Mouse (Mus musculus) inflammation-experienced regulatory T-cells, adult 16 weeks (primary cell): ENCODE data around the gene Rhobtb3. TPM values are rescaled to one million over a fixed set of nuclear protein-coding genes. Genes with fewer than 3 reads are reported as not detected.

Source experiments
- polyA plus RNA-seq: library from polyadenylated mRNA; unstranded; fragments of 100-300 nt; shearing (Covaris generic); gene quantifications from one replicate; pipeline ENCODE4 v1.2.1, GENCODE M21; 2017

The Rhobtb3 gene
- not detected for polyA plus RNA-seq

GRCm38 (mm10) chr13:75943189-75944043 lies at the start of gene Rhobtb3:
Rhobtb3 (minus strand) TSS chr13:75943925.

GRCm38 (mm10) chr13:75966850-75967249 lies 23.1 kb upstream of the Rhobtb3 start, which contains the start of gene Spata9:
Spata9 (plus strand) TSS chr13:75967150.

DNA sequence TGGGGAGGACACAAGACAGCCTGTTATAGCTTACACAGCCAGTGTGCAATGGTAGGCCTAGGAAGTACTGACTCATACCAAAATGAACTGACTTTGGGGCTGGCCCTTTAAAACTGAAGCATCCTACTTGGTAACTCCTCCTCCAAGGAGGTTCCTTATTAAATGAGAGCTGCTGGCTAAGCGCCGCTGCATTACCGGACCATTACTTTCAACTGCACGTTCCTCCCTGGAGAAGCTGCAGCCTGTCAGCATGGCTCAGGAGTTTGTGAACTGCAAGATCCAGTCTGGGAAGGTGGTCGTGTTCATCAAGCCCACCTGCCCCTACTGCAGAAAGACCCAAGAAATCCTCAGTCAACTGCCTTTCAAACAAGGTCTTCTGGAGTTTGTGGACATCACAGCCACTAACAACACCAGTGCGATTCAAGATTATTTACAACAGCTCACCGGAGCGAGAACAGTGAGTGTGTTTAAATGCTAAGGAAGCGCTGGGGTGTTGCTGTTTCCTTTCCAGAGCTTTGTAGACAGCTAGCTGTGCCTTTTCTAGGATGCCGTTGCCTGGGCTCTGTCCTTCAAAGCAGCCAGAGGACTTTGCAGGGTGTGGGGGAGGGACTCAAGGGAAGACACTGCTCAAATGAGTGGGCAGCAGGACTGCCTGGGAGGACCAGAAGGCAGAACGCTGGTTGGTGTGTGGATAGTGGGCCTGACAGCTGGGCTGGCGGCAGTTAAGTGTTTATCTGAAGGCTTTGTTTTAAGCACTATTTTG lies 103.8 kb downstream of the Rhobtb3 start, which contains the start of gene Glrx:
Gene Glrx (plus strand): TSS at position 150 of the 763 bp plus-strand sequence.

Other genes with a start within 250 kb of the Rhobtb3 start
- 6.7 TPM for gene Ell2, start 237.2 kb downstream of the Rhobtb3 start, polyA plus RNA-seq
- 269 TPM for gene Glrx, start 104.1 kb downstream of the Rhobtb3 start, polyA plus RNA-seq
- not detected for gene Spata9, start 23.2 kb upstream of the Rhobtb3 start, polyA plus RNA-seq
- gene Rfesd, start 74.8 kb upstream of the Rhobtb3 start, polyA plus RNA-seq = 30.3 TPM
- gene Gpr150, start 113.1 kb upstream of the Rhobtb3 start, polyA plus RNA-seq = not detected
- gene Arsk, start 154.7 kb upstream of the Rhobtb3 start, polyA plus RNA-seq = 9.3 TPM
- gene Ttc37, start 154.8 kb upstream of the Rhobtb3 start, polyA plus RNA-seq = 25.9 TPM